Comparison of ENCODE assay signal across 8 mouse cellular contexts in genomic region chr10:24223449-24224143, GRCm38 (mm10). TPM values are rescaled to one million over a fixed set of nuclear protein-coding genes. Genes with fewer than 3 reads are reported as not detected.
DNase-seq lines count a peak whose midpoint lies in the region; ATAC-seq lines count a peak whose summit lies in the region.

Gene Moxd1, plus strand, starts transcription at chr10:24223517.

- DNase-seq in left cerebral cortex, postnatal 4 days: peak; percentile 11
- no peak for DNase-seq in left cerebral cortex, postnatal 14 days (ENCODE audit: low spot score in 2 of 2)
- DNase-seq in embryo, embryonic 10 days (ENCODE audit: low spot score): peak; percentile 52
- DNase-seq in heart, postnatal 10 days: peak; percentile 11 to 30
- DNase-seq in limb, embryonic 10.5 days (ENCODE audit: low spot score): peak; percentile 65
- DNase-seq in testis, postnatal 10 days (ENCODE audit: low spot score): peak; percentile 55
- DNase-seq in right cerebral cortex, adult 18-20 months: no peak

- peak; percentile 58; the same call in 1 of the 2 replicates for ATAC-seq in megakaryocyte-erythroid progenitor cell, adult 5-6 weeks (replicated peaks; ENCODE audit: low FRiP score, low TSS enrichment, poor library complexity, severe bottlenecking)

- peak within 1 kb of the TSS; percentile 60 for H3K4me3 ChIP-seq in limb, embryonic 10.5 days

- H3K27me3 ChIP-seq in limb, embryonic 10.5 days (ENCODE audit: low read depth, poor library complexity, severe bottlenecking): peaks cover 84% of the 10 kb centered on the region

- H3K36me3 ChIP-seq in limb, embryonic 10.5 days: no peaks in the 10 kb centered on the region

- peak within 1 kb of the TSS; percentile 72 for H3K27ac ChIP-seq in limb, embryonic 10.5 days

- peaks cover 17% of the 10 kb centered on the region for H3K4me1 ChIP-seq in limb, embryonic 10.5 days

- intact Hi-C loops in left cerebral cortex, postnatal 4 days (cut with DNase I): no loop called here
- intact Hi-C loops in left cerebral cortex, postnatal 14 days (cut with DNase I): no loop called here
- intact Hi-C loops in heart, postnatal 10 days (cut with DNase I): no loop called here

- WGBS in limb, embryonic 10.5 days: under 1% methylated on average over 55 of the region's 56 CpGs

- H3K9me3 ChIP-seq in limb, embryonic 10.5 days (replicated peaks): no peaks in the 10 kb centered on the region

RNA-seq across cellular contexts. Expression of gene Moxd1, which starts in this region (rescaled TPM):
- total RNA-seq in left cerebral cortex, postnatal 4 days (2021): 1 to 10 TPM; 4.3 to 5.1 TPM
- 10 to 100 TPM in 1 of 2 experiments, 1 to 10 TPM in 1; 8.9 to 11.3 TPM for total RNA-seq in left cerebral cortex, postnatal 14 days (2021)
- 1 to 10 TPM in 1 of 2 experiments, under 1 TPM in 1; 0.92 to 1.5 TPM for total RNA-seq in heart, postnatal 10 days (2021)
- 3.2 and 6.0 TPM in 2 replicates for polyA plus RNA-seq in limb, embryonic 10.5 days (2016; fragmentation: Nextera tagmentation; extraction: Ambion mirVana)
- not detected in 2 replicates for total RNA-seq in megakaryocyte-erythroid progenitor cell, adult 5-6 weeks (2014; fragmentation: Nextera tagmentation)
- total RNA-seq in megakaryocyte-erythroid progenitor cell, adult 5-6 weeks (2017): not detected in 2 replicates

Comparison
In these comparisons a context has a peak if more than half of its experiments do, and no peak if none do; other contexts are left out.
1. DNase-seq: peak in left cerebral cortex, postnatal 4 days (single experiment), embryo, embryonic 10 days (single experiment), heart, postnatal 10 days (2 of 2), limb, embryonic 10.5 days (single experiment) and testis, postnatal 10 days (single experiment); none in left cerebral cortex, postnatal 14 days (0 of 2) and right cerebral cortex, adult 18-20 months (single experiment).
2. Peak in ATAC-seq in megakaryocyte-erythroid progenitor cell, adult 5-6 weeks; RNA of the gene not detected or under 1 TPM.